ENCODE assay signal across 8 mouse cellular contexts in the genomic region with DNA sequence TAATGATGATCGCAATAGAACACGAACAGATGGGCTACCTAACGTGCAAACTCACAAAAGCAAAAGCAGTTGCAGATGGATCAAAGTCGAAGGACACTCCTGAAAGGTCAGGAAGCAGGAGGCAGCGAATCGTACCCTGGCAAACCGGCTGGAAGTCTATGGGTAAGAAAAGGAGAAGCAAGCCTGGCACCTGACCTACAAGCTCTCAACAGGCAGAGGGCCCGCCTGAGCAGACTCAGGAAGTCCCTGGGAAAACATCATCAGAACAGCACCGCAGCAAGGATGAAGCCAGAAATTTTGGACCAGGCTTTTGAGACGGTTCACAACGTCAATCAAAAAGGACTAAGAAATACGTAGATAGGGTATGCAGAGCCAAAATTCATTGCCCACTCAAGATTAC. TPM values are rescaled to one million over a fixed set of nuclear protein-coding genes. Genes with fewer than 3 reads are reported as not detected.
DNase-seq lines count a peak whose midpoint lies in the region; ATAC-seq and TF ChIP-seq lines count a peak whose summit lies in the region.

No protein-coding gene starts in this region.

- no peaks in the 10 kb centered on the region for H3K9me3 ChIP-seq in liver, embryonic 13.5 days (replicated peaks)

- H3K4me3 ChIP-seq in heart, adult 2 months: peak overlapping the region; percentile 83
- H3K4me3 ChIP-seq in liver, embryonic 13.5 days (replicated peaks): peak overlapping the region; percentile 66

- no peaks in the 10 kb centered on the region for H3K36me3 ChIP-seq in heart, adult 2 months (ENCODE audit: control insufficient read depth, insufficient read depth, low read length)
- no peaks in the 10 kb centered on the region for H3K36me3 ChIP-seq in liver, embryonic 13.5 days

- intact Hi-C loops in heart, adult 2 months (cut with DNase I): no loop called here

- no peak for ATAC-seq in liver, embryonic 13.5 days (ENCODE audit: low read depth)

- H3K27me3 ChIP-seq in heart, adult 2 months (ENCODE audit: control insufficient read depth, insufficient read depth, low read length): no peaks in the 10 kb centered on the region
- peaks cover 68% of the 10 kb centered on the region for H3K27me3 ChIP-seq in liver, embryonic 13.5 days

- DNase-seq in adrenal gland, adult 18-20 months (ENCODE audit: low spot score in 2 of 2): peak; percentile 5 to 33
- no peak for DNase-seq in adrenal gland, postnatal 4 days (ENCODE audit: low spot score in 2 of 2)
- DNase-seq in cerebellum, postnatal 14 days: peak; percentile 45 to 51
- DNase-seq in heart, adult 2 months: peak; percentile 34 to 40
- peak; percentile 29 to 54 for DNase-seq in kidney, adult 8-10 months
- no peak for DNase-seq in liver, embryonic 13.5 days
- peak; percentile 34 for DNase-seq in neural tube, embryonic 10.5 days (ENCODE audit: extremely low spot score, low spot score)
- no peak for DNase-seq in thymus, postnatal 36 days

- TF ChIP-seq CTCF in heart, adult 2 months (IDR thresholded peaks at IDR 0.05): peak; percentile 41

- H3K4me1 ChIP-seq in heart, adult 2 months (ENCODE audit: control insufficient read depth, insufficient read depth, low read length): peaks cover 9% of the 10 kb centered on the region
- peaks cover 14% of the 10 kb centered on the region; the same call in 1 of the 2 replicates for H3K4me1 ChIP-seq in liver, embryonic 13.5 days (replicated peaks)

- no peaks in the 10 kb centered on the region for H3K79me2 ChIP-seq in heart, adult 2 months (replicated peaks; ENCODE audit: control insufficient read depth, insufficient read depth, low read length)

- H3K27ac ChIP-seq in heart, adult 2 months: peak overlapping the region; percentile 87
- no peak overlapping the region for H3K27ac ChIP-seq in liver, embryonic 13.5 days

- H3K4me2 ChIP-seq in liver, embryonic 13.5 days: peak overlapping the region; percentile 77

- peak overlapping the region; percentile 6; the same call in 1 of the 2 replicates for H3K9ac ChIP-seq in heart, adult 2 months (ENCODE audit: low read depth, low read length)
- H3K9ac ChIP-seq in liver, embryonic 13.5 days: no peak overlapping the region

- no peak for TF ChIP-seq EP300 in heart, adult 2 months (IDR thresholded peaks at IDR 0.05; ENCODE audit: insufficient read depth, low read depth, low read length)

- 22% methylated on average over 12 of the region's 12 CpGs for WGBS in heart, adult 2 months
- WGBS in liver, embryonic 13.5 days (ENCODE audit: insufficient replicate concordance): 13% methylated on average over 12 of the region's 12 CpGs

- no peak for TF ChIP-seq POLR2A in heart, adult 2 months (IDR thresholded peaks at IDR 0.05; ENCODE audit: insufficient read depth, low read depth, low read length)

RNA-seq across cellular contexts. Expression of a gene that starts 1.3 kb away (rescaled TPM):
- 10 to 100 TPM in 1 of 2 experiments, 1 to 10 TPM in 1; 7.5 to 10.8 TPM for total RNA-seq in adrenal gland, adult 18-20 months (2021)
- 10 to 100 TPM in 1 of 2 experiments, 1 to 10 TPM in 1; 9.9 to 12.1 TPM for total RNA-seq in adrenal gland, postnatal 4 days (2021)
- 1 to 10 TPM; 6.2 to 6.3 TPM for total RNA-seq in heart, adult 2 months (2021)
- 1.1 and 2.1 TPM in 2 replicates for polyA plus RNA-seq in heart, adult 2 months (2012; rRNA removed)
- 0.35 and 0.36 TPM in 2 replicates for polyA plus RNA-seq in liver, embryonic 13.5 days (2015; fragmentation: Nextera tagmentation; extraction: Ambion mirVana)

Comparison
In these comparisons a context has a peak if more than half of its experiments do, and no peak if none do; other contexts are left out.
1. DNase-seq: peak in adrenal gland, adult 18-20 months (2 of 2), cerebellum, postnatal 14 days (2 of 2), heart, adult 2 months (2 of 2), kidney, adult 8-10 months (2 of 2) and neural tube, embryonic 10.5 days (single experiment); none in adrenal gland, postnatal 4 days (0 of 2), liver, embryonic 13.5 days (single experiment) and thymus, postnatal 36 days (0 of 2).